Mouse (Mus musculus): ENCODE data around the gene Pias1. TPM values are rescaled to one million over a fixed set of nuclear protein-coding genes. Genes with fewer than 3 reads are reported as not detected.

The Pias1 gene
- polyA plus RNA-seq (2014; fragmentation: Nextera tagmentation; extraction: Ambion mirVana) = 56.5 and 69.6 TPM in 2 replicates

- Histone ChIP-seq H3K4me2 (ENCODE audit: low read depth, severe bottlenecking) (no peak within 1 kb of the TSS), H3K27ac (replicated peaks; ENCODE audit: low read depth, low read length) (no peak within 1 kb of the TSS), H3K4me1 (ENCODE audit: control insufficient read depth, insufficient read depth, low read length) (no peaks in the 10 kb centered on the region), H3K36me3 (ENCODE audit: control insufficient read depth, insufficient read depth, low read length) (no peaks in the 10 kb centered on the region), H3K9ac (ENCODE audit: low read length) (no peak within 1 kb of the TSS), H3K27me3 (ENCODE audit: control insufficient read depth, insufficient read depth, low read length) (no peaks in the 10 kb centered on the region), H3K9me3 (ENCODE audit: control insufficient read depth, low read length) (no peaks in the 10 kb centered on the region), H3K4me3 (ENCODE audit: low read depth, low read length) (no peak within 1 kb of the TSS)
- WGBS = 87% methylated on average over 5 of the region's 5 CpGs
- DNase-seq (ENCODE audit: low spot score) = no peak
- no peak for ATAC-seq (ENCODE audit: insufficient number of reproducible peaks, low FRiP score, low TSS enrichment, low read depth)
Measured at GRCm38 (mm10) chr9:62987824-62988223, at the start of gene Pias1. TSS of gene Pias1 (minus strand) at chr9:62987924.

- Histone ChIP-seq H3K9ac (ENCODE audit: low read length) (no peak overlapping the region), H3K27ac (replicated peaks; ENCODE audit: low read depth, low read length) (no peak overlapping the region), H3K4me3 (ENCODE audit: low read depth, low read length) (no peak overlapping the region)
Measured at GRCm38 (mm10) chr9:63035431-63035830, 47.7 kb upstream of the Pias1 start.

GRCm38 (mm10) chr9:63031011-63031782, 43.5 kb upstream of the Pias1 start:
- WGBS = 68% methylated on average over 13 of the region's 13 CpGs
- ATAC-seq (ENCODE audit: insufficient number of reproducible peaks, low FRiP score, low TSS enrichment, low read depth) = no peak
- Histone ChIP-seq H3K9ac (ENCODE audit: low read length) (no peak overlapping the region), H3K27me3 (ENCODE audit: control insufficient read depth, insufficient read depth, low read length) (no peaks in the 10 kb centered on the region), H3K4me3 (ENCODE audit: low read depth, low read length) (no peak overlapping the region), H3K4me2 (ENCODE audit: low read depth, severe bottlenecking) (no peak overlapping the region), H3K4me1 (ENCODE audit: control insufficient read depth, insufficient read depth, low read length) (no peaks in the 10 kb centered on the region), H3K27ac (replicated peaks; ENCODE audit: low read depth, low read length) (no peak overlapping the region), H3K9me3 (ENCODE audit: control insufficient read depth, low read length) (no peaks in the 10 kb centered on the region), H3K36me3 (ENCODE audit: control insufficient read depth, insufficient read depth, low read length) (no peaks in the 10 kb centered on the region)
- no peak for DNase-seq (ENCODE audit: low spot score)

More at GRCm38 (mm10) chr9:63035431-63035830, 47.7 kb upstream of the Pias1 start:
- Histone ChIP-seq H3K36me3 (ENCODE audit: control insufficient read depth, insufficient read depth, low read length) (no peaks in the 10 kb centered on the region), H3K4me2 (ENCODE audit: low read depth, severe bottlenecking) (no peak overlapping the region), H3K9me3 (ENCODE audit: control insufficient read depth, low read length) (no peaks in the 10 kb centered on the region), H3K4me1 (ENCODE audit: control insufficient read depth, insufficient read depth, low read length) (no peaks in the 10 kb centered on the region), H3K27me3 (ENCODE audit: control insufficient read depth, insufficient read depth, low read length) (no peaks in the 10 kb centered on the region)
- DNase-seq (ENCODE audit: low spot score) (no peak), ATAC-seq (ENCODE audit: insufficient number of reproducible peaks, low FRiP score, low TSS enrichment, low read depth) (no peak)
- WGBS = 81% methylated on average over 2 of the region's 2 CpGs

GRCm38 (mm10) chr9:63022486-63022885, 34.8 kb upstream of the Pias1 start:
- Histone ChIP-seq H3K9me3 (ENCODE audit: control insufficient read depth, low read length) (no peaks in the 10 kb centered on the region), H3K36me3 (ENCODE audit: control insufficient read depth, insufficient read depth, low read length) (no peaks in the 10 kb centered on the region), H3K9ac (ENCODE audit: low read length) (no peak overlapping the region), H3K27me3 (ENCODE audit: control insufficient read depth, insufficient read depth, low read length) (no peaks in the 10 kb centered on the region), H3K27ac (replicated peaks; ENCODE audit: low read depth, low read length) (no peak overlapping the region), H3K4me2 (ENCODE audit: low read depth, severe bottlenecking) (no peak overlapping the region), H3K4me1 (ENCODE audit: control insufficient read depth, insufficient read depth, low read length) (no peaks in the 10 kb centered on the region), H3K4me3 (ENCODE audit: low read depth, low read length) (no peak overlapping the region)
- no peak for DNase-seq (ENCODE audit: low spot score)
- no peak for ATAC-seq (ENCODE audit: insufficient number of reproducible peaks, low FRiP score, low TSS enrichment, low read depth)
- WGBS = 98% methylated on average over 1 of the region's 1 CpGs

GRCm38 (mm10) chr9:63007371-63007770, 19.6 kb upstream of the Pias1 start:
- 96% methylated on average over 4 of the region's 4 CpGs for WGBS
- Histone ChIP-seq H3K4me3 (ENCODE audit: low read depth, low read length) (no peak overlapping the region), H3K9ac (ENCODE audit: low read length) (no peak overlapping the region), H3K4me2 (ENCODE audit: low read depth, severe bottlenecking) (no peak overlapping the region), H3K36me3 (ENCODE audit: control insufficient read depth, insufficient read depth, low read length) (no peaks in the 10 kb centered on the region), H3K27me3 (ENCODE audit: control insufficient read depth, insufficient read depth, low read length) (no peaks in the 10 kb centered on the region), H3K4me1 (ENCODE audit: control insufficient read depth, insufficient read depth, low read length) (no peaks in the 10 kb centered on the region), H3K9me3 (ENCODE audit: control insufficient read depth, low read length) (no peaks in the 10 kb centered on the region), H3K27ac (replicated peaks; ENCODE audit: low read depth, low read length) (no peak overlapping the region)
- DNase-seq (ENCODE audit: low spot score) (no peak), ATAC-seq (ENCODE audit: insufficient number of reproducible peaks, low FRiP score, low TSS enrichment, low read depth) (no peak)

- Histone ChIP-seq H3K9ac (ENCODE audit: low read length) (no peak overlapping the region), H3K36me3 (ENCODE audit: control insufficient read depth, insufficient read depth, low read length) (no peaks in the 10 kb centered on the region), H3K9me3 (ENCODE audit: control insufficient read depth, low read length) (no peaks in the 10 kb centered on the region), H3K4me3 (ENCODE audit: low read depth, low read length) (no peak overlapping the region), H3K4me1 (ENCODE audit: control insufficient read depth, insufficient read depth, low read length) (no peaks in the 10 kb centered on the region), H3K4me2 (ENCODE audit: low read depth, severe bottlenecking) (no peak overlapping the region), H3K27me3 (ENCODE audit: control insufficient read depth, insufficient read depth, low read length) (no peaks in the 10 kb centered on the region), H3K27ac (replicated peaks; ENCODE audit: low read depth, low read length) (no peak overlapping the region)
- DNase-seq (ENCODE audit: low spot score) = no peak
- 80% methylated on average over 6 of the region's 6 CpGs for WGBS
- no peak for ATAC-seq (ENCODE audit: insufficient number of reproducible peaks, low FRiP score, low TSS enrichment, low read depth)
Measured at GRCm38 (mm10) chr9:63006081-63006820, 18.5 kb upstream of the Pias1 start.

GRCm38 (mm10) chr9:62998561-62998960, 10.8 kb upstream of the Pias1 start:
- H3K36me3 ChIP-seq (ENCODE audit: control insufficient read depth, insufficient read depth, low read length) = no peaks in the 10 kb centered on the region
- no peaks in the 10 kb centered on the region for H3K27me3 ChIP-seq (ENCODE audit: control insufficient read depth, insufficient read depth, low read length)
- DNase-seq (ENCODE audit: low spot score) = no peak
- no peak overlapping the region for H3K4me3 ChIP-seq (ENCODE audit: low read depth, low read length)
- no peaks in the 10 kb centered on the region for H3K9me3 ChIP-seq (ENCODE audit: control insufficient read depth, low read length)
- H3K4me2 ChIP-seq (ENCODE audit: low read depth, severe bottlenecking) = no peak overlapping the region
- H3K9ac ChIP-seq (ENCODE audit: low read length) = no peak overlapping the region
- H3K4me1 ChIP-seq (ENCODE audit: control insufficient read depth, insufficient read depth, low read length) = no peaks in the 10 kb centered on the region
- WGBS = 37% methylated on average over 3 of the region's 3 CpGs
- H3K27ac ChIP-seq (replicated peaks; ENCODE audit: low read depth, low read length) = no peak overlapping the region
- no peak for ATAC-seq (ENCODE audit: insufficient number of reproducible peaks, low FRiP score, low TSS enrichment, low read depth)

- Histone ChIP-seq H3K4me3 (ENCODE audit: low read depth, low read length) (no peak overlapping the region), H3K9me3 (ENCODE audit: control insufficient read depth, low read length) (no peaks in the 10 kb centered on the region), H3K27me3 (ENCODE audit: control insufficient read depth, insufficient read depth, low read length) (no peaks in the 10 kb centered on the region), H3K36me3 (ENCODE audit: control insufficient read depth, insufficient read depth, low read length) (no peaks in the 10 kb centered on the region), H3K4me1 (ENCODE audit: control insufficient read depth, insufficient read depth, low read length) (no peaks in the 10 kb centered on the region), H3K9ac (ENCODE audit: low read length) (no peak overlapping the region), H3K27ac (replicated peaks; ENCODE audit: low read depth, low read length) (no peak overlapping the region), H3K4me2 (ENCODE audit: low read depth, severe bottlenecking) (no peak overlapping the region)
- no peak for ATAC-seq (ENCODE audit: insufficient number of reproducible peaks, low FRiP score, low TSS enrichment, low read depth)
- WGBS = 83% methylated on average over 3 of the region's 3 CpGs
- DNase-seq (ENCODE audit: low spot score) = no peak
Measured at GRCm38 (mm10) chr9:62997626-62998025, 9.9 kb upstream of the Pias1 start.

Data from limb, embryonic 11.5 days (tissue).